ENCODE assay signal across 24 mouse cellular contexts in genomic region chr7:98665166-98665565, GRCm38 (mm10). TPM values are rescaled to one million over a fixed set of nuclear protein-coding genes. Genes with fewer than 3 reads are reported as not detected.
A peak's percentile ranks its signal among the peaks of the same experiment; 100 is the strongest.
DNase-seq lines count a peak whose midpoint lies in the region; ATAC-seq lines count a peak whose summit lies in the region.
"Had no signal": no experiment of that assay in that cellular context is flagged by ENCODE, and none has a peak within 500 bp of the region (broad histone marks: within the 10 kb centered on the region; RNA-seq: fewer than 3 reads in every experiment).

No protein-coding gene starts in this region.

- H3K36me3 ChIP-seq in heart, embryonic 16.5 days (ENCODE audit: control insufficient read depth, insufficient read depth): no peaks in the 10 kb centered on the region
- H3K36me3 ChIP-seq: heart, embryonic 10.5 days; hindbrain, embryonic 12.5 days; limb, embryonic 13.5 days had no signal

- H3K9ac ChIP-seq in heart, embryonic 16.5 days (ENCODE audit: low read length): no peak overlapping the region
- H3K9ac ChIP-seq: forebrain, embryonic 13.5 days; hindbrain, embryonic 12.5 days; limb, embryonic 13.5 days; liver, embryonic 14.5 days had no signal

- H3K27ac ChIP-seq in heart, embryonic 16.5 days (ENCODE audit: low read length): no peak overlapping the region
- H3K27ac ChIP-seq: forebrain, embryonic 13.5 days; heart, embryonic 10.5 days; hindbrain, embryonic 12.5 days; limb, embryonic 13.5 days; liver, embryonic 14.5 days; macrophage; midbrain, embryonic 10.5 days had no signal

- H3K4me1 ChIP-seq in heart, embryonic 16.5 days (ENCODE audit: control insufficient read depth, insufficient read depth, low read length): peaks cover 7% of the 10 kb centered on the region
- H3K4me1 ChIP-seq: forebrain, embryonic 13.5 days; midbrain, embryonic 10.5 days had no signal

- WGBS in heart, embryonic 16.5 days: 49% methylated on average over 5 of the region's 5 CpGs

- no peak overlapping the region for H3K4me2 ChIP-seq in heart, embryonic 16.5 days (ENCODE audit: low read depth, low read length)
- H3K4me2 ChIP-seq: forebrain, embryonic 13.5 days; hindbrain, embryonic 12.5 days; limb, embryonic 13.5 days had no signal

- H3K27me3 ChIP-seq in heart, embryonic 16.5 days (ENCODE audit: control insufficient read depth, insufficient read depth, low read length): no peaks in the 10 kb centered on the region
- H3K27me3 ChIP-seq: forebrain, embryonic 13.5 days; hindbrain, embryonic 12.5 days; limb, embryonic 13.5 days; Patski had no signal

- H3K4me3 ChIP-seq in heart, embryonic 16.5 days (ENCODE audit: low read length): no peak overlapping the region
- H3K4me3 ChIP-seq: forebrain, embryonic 13.5 days; heart, embryonic 10.5 days; hindbrain, embryonic 12.5 days; limb, embryonic 13.5 days; midbrain, embryonic 10.5 days had no signal

- DNase-seq in heart, adult 9 months (ENCODE audit: low spot score in 2 of 2): no peak
- peak; percentile 9 for DNase-seq in lung, postnatal 10 days
- no peak for DNase-seq in lung, adult 18-20 months
- DNase-seq in adipocyte (ENCODE audit: low spot score): peak; percentile 50
- no peak for DNase-seq in layer of hippocampus, adult 11-12 months (ENCODE audit: low spot score)
- DNase-seq: B cell, adult 2 months; cerebellum, postnatal 36 days; gastrocnemius, postnatal 10 days; heart, postnatal 10 days; kidney, adult 2 months; kidney, postnatal 14 days; layer of hippocampus, adult 9-11 months; right cerebral cortex, adult 18-20 months; thymus, postnatal 36 days had no signal

- no peaks in the 10 kb centered on the region for H3K9me3 ChIP-seq in heart, embryonic 16.5 days (replicated peaks; ENCODE audit: control insufficient read depth, low read length)
- H3K9me3 ChIP-seq: forebrain, embryonic 13.5 days; heart, embryonic 10.5 days; hindbrain, embryonic 12.5 days; limb, embryonic 13.5 days; midbrain, embryonic 10.5 days had no signal

- ATAC-seq in heart, embryonic 16.5 days (replicated peaks; ENCODE audit: extremely low read depth, insufficient read depth, low FRiP score): peak; percentile 41; the same call in 1 of the 2 replicates
- no peak for ATAC-seq in granulocyte monocyte progenitor cell, adult 5-6 weeks (replicated peaks; ENCODE audit: poor library complexity, severe bottlenecking)
- ATAC-seq: forebrain, embryonic 13.5 days; Patski had no signal

RNA-seq across cellular contexts. Expression of gene Emsy, which starts 8.6 kb away (rescaled TPM):
- 20.5 and 22.3 TPM in 2 replicates for polyA plus RNA-seq in heart, embryonic 16.5 days (2015; fragmentation: Nextera tagmentation; extraction: Ambion mirVana)
- total RNA-seq in granulocyte monocyte progenitor cell, adult 5-6 weeks (2014; fragmentation: Nextera tagmentation): 53.5 and 71.9 TPM in 2 replicates
- total RNA-seq in granulocyte monocyte progenitor cell, adult 5-6 weeks (2017): 20.5 and 25.7 TPM in 2 replicates

RNA-seq across cellular contexts. Expression of gene Thap12, which starts 37.7 kb away (rescaled TPM):
- 36.6 and 40.6 TPM in 2 replicates for polyA plus RNA-seq in heart, embryonic 16.5 days (2015; fragmentation: Nextera tagmentation; extraction: Ambion mirVana)
- total RNA-seq in granulocyte monocyte progenitor cell, adult 5-6 weeks (2014; fragmentation: Nextera tagmentation): 44.7 and 52.8 TPM in 2 replicates
- total RNA-seq in granulocyte monocyte progenitor cell, adult 5-6 weeks (2017): 87.6 and 100 TPM in 2 replicates

Comparison
In these comparisons a context has a peak if more than half of its experiments do, and no peak if none do; other contexts are left out.
1. DNase-seq: peak in lung, postnatal 10 days (single experiment) and adipocyte (single experiment); none in heart, adult 9 months (0 of 2), lung, adult 18-20 months (0 of 2) and layer of hippocampus, adult 11-12 months (single experiment).